Mouse (Mus musculus): ENCODE measurements around the gene Pla2g4e. TPM values are rescaled to one million over a fixed set of nuclear protein-coding genes. Genes with fewer than 3 reads are reported as not detected.

The Pla2g4e gene
- total and polyA plus RNA-seq, 3 experiments, result 0.05 TPM; not detected in 2

GRCm38 (mm10) chr2:120284094-120284493 is 39.0 kb upstream of the Pla2g4e start:
- DNase-seq (ENCODE audit: low spot score), result no peak
- no peak for ATAC-seq (ENCODE audit: extremely low read depth, insufficient number of reproducible peaks, low FRiP score, poor library complexity, severe bottlenecking)
- Histone ChIP-seq H3K27me3 (ENCODE audit: insufficient read depth, low read length) (peaks cover 9% of the 10 kb centered on the region), H3K4me1 (ENCODE audit: insufficient read depth, low read depth, low read length) (peaks cover 6% of the 10 kb centered on the region; the same call in 1 of the 2 replicates), H3K9me3 (replicated peaks) (no peaks in the 10 kb centered on the region), H3K4me3 (ENCODE audit: low read depth, low read length) (no peak overlapping the region), H3K36me3 (replicated peaks) (no peaks in the 10 kb centered on the region)
- TF ChIP-seq GATA2 (IDR thresholded peaks at IDR 0.05; ENCODE audit: borderline replicate concordance, low read depth, low read length) (no peak), CTCF (IDR thresholded peaks at IDR 0.05; ENCODE audit: low read depth, low read length) (no peak), POLR2AphosphoS5 (IDR thresholded peaks at IDR 0.05; ENCODE audit: insufficient replicate concordance, low read depth, low read length) (no peak), TAL1 (conservative IDR thresholded peaks at IDR 0.05; ENCODE audit: low read depth, low read length) (no peak), GATA1 (IDR thresholded peaks at IDR 0.05; ENCODE audit: borderline replicate concordance, low read length) (no peak)

DNA sequence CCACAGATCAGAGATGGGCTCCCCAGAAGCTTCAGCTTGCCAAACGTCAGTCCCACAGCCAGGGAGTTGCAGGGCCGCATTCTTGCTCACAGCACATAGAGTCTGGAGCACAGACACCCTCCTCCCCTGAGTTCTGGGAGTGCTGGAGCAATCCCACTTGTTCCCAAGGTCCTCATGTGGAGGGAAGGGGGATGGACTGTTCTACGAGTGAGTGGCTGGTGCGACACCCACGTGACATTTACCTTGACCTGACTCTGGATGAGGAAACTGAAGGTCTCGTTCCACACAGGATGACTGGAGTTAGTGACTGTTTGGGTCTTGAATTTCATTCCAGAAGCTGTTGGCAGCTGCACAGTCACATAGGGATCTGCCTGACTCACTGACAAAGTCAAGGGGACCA is 38.4 kb upstream of the Pla2g4e start:
- Histone ChIP-seq H3K27me3 (ENCODE audit: insufficient read depth, low read length) (peaks cover 9% of the 10 kb centered on the region), H3K36me3 (replicated peaks) (no peaks in the 10 kb centered on the region), H3K4me3 (ENCODE audit: low read depth, low read length) (no peak overlapping the region), H3K9me3 (replicated peaks) (no peaks in the 10 kb centered on the region), H3K4me1 (ENCODE audit: insufficient read depth, low read depth, low read length) (peaks cover 6% of the 10 kb centered on the region; the same call in 1 of the 2 replicates)
- DNase-seq (ENCODE audit: low spot score) (no peak), ATAC-seq (ENCODE audit: extremely low read depth, insufficient number of reproducible peaks, low FRiP score, poor library complexity, severe bottlenecking) (no peak)
- TF ChIP-seq TAL1 (conservative IDR thresholded peaks at IDR 0.05; ENCODE audit: low read depth, low read length), result no peak
- TF ChIP-seq CTCF (IDR thresholded peaks at IDR 0.05; ENCODE audit: low read depth, low read length), result no peak

- H3K4me3 ChIP-seq (ENCODE audit: low read depth, low read length), result no peak overlapping the region
- H3K27me3 ChIP-seq (ENCODE audit: insufficient read depth, low read length), result peaks cover 13% of the 10 kb centered on the region; the same call in 1 of the 2 replicates
- ATAC-seq (ENCODE audit: extremely low read depth, insufficient number of reproducible peaks, low FRiP score, poor library complexity, severe bottlenecking) (no peak), DNase-seq (ENCODE audit: low spot score) (no peak)
- no peaks in the 10 kb centered on the region for H3K9me3 ChIP-seq (replicated peaks)
- peaks cover 6% of the 10 kb centered on the region; the same call in 1 of the 2 replicates for H3K4me1 ChIP-seq (ENCODE audit: insufficient read depth, low read depth, low read length)
- no peaks in the 10 kb centered on the region for H3K36me3 ChIP-seq (replicated peaks)
- TF ChIP-seq GATA2 (IDR thresholded peaks at IDR 0.05; ENCODE audit: borderline replicate concordance, low read depth, low read length) (no peak), CTCF (IDR thresholded peaks at IDR 0.05; ENCODE audit: low read depth, low read length) (no peak), GATA1 (IDR thresholded peaks at IDR 0.05; ENCODE audit: borderline replicate concordance, low read length) (no peak), POLR2AphosphoS5 (IDR thresholded peaks at IDR 0.05; ENCODE audit: insufficient replicate concordance, low read depth, low read length) (no peak), TAL1 (conservative IDR thresholded peaks at IDR 0.05; ENCODE audit: low read depth, low read length) (no peak)
Observed at GRCm38 (mm10) chr2:120281221-120281620, 36.1 kb upstream of the Pla2g4e start.

- Histone ChIP-seq H3K4me1 (ENCODE audit: insufficient read depth, low read depth, low read length) (peaks cover 6% of the 10 kb centered on the region; the same call in 1 of the 2 replicates), H3K36me3 (replicated peaks) (no peaks in the 10 kb centered on the region), H3K9me3 (replicated peaks) (no peaks in the 10 kb centered on the region), H3K27me3 (ENCODE audit: insufficient read depth, low read length) (peaks cover 17% of the 10 kb centered on the region), H3K4me3 (ENCODE audit: low read depth, low read length) (no peak overlapping the region)
- DNase-seq (ENCODE audit: low spot score) (peak; percentile 34), ATAC-seq (ENCODE audit: extremely low read depth, insufficient number of reproducible peaks, low FRiP score, poor library complexity, severe bottlenecking) (no peak; the same call in 1 of the 2 replicates)
- TF ChIP-seq CTCF (IDR thresholded peaks at IDR 0.05; ENCODE audit: low read depth, low read length) (peak; percentile 79), POLR2AphosphoS5 (IDR thresholded peaks at IDR 0.05; ENCODE audit: insufficient replicate concordance, low read depth, low read length) (no peak), TAL1 (conservative IDR thresholded peaks at IDR 0.05; ENCODE audit: low read depth, low read length) (no peak)
Observed at GRCm38 (mm10) chr2:120279961-120280360, 34.8 kb upstream of the Pla2g4e start.

- Histone ChIP-seq H3K4me3 (ENCODE audit: low read depth, low read length) (no peak overlapping the region), H3K36me3 (replicated peaks) (no peaks in the 10 kb centered on the region), H3K9me3 (replicated peaks) (no peaks in the 10 kb centered on the region), H3K4me1 (ENCODE audit: insufficient read depth, low read depth, low read length) (peaks cover 6% of the 10 kb centered on the region; the same call in 1 of the 2 replicates), H3K27me3 (ENCODE audit: insufficient read depth, low read length) (peaks cover 18% of the 10 kb centered on the region)
- DNase-seq (ENCODE audit: low spot score) (no peak), ATAC-seq (ENCODE audit: extremely low read depth, insufficient number of reproducible peaks, low FRiP score, poor library complexity, severe bottlenecking) (no peak)
- TF ChIP-seq CTCF (IDR thresholded peaks at IDR 0.05; ENCODE audit: low read depth, low read length), result no peak
- TF ChIP-seq POLR2AphosphoS5 (IDR thresholded peaks at IDR 0.05; ENCODE audit: insufficient replicate concordance, low read depth, low read length), result no peak
- TF ChIP-seq GATA2 (IDR thresholded peaks at IDR 0.05; ENCODE audit: borderline replicate concordance, low read depth, low read length), result no peak
- no peak for TF ChIP-seq TAL1 (conservative IDR thresholded peaks at IDR 0.05; ENCODE audit: low read depth, low read length)
Observed at GRCm38 (mm10) chr2:120276951-120277350, 31.8 kb upstream of the Pla2g4e start.

GRCm38 (mm10) chr2:120268635-120269034 is 23.5 kb upstream of the Pla2g4e start:
- Histone ChIP-seq H3K36me3 (replicated peaks) (no peaks in the 10 kb centered on the region), H3K4me3 (ENCODE audit: low read depth, low read length) (no peak overlapping the region), H3K4me1 (ENCODE audit: insufficient read depth, low read depth, low read length) (no peaks in the 10 kb centered on the region), H3K27me3 (ENCODE audit: insufficient read depth, low read length) (peaks cover 23% of the 10 kb centered on the region), H3K9me3 (replicated peaks) (no peaks in the 10 kb centered on the region)
- ATAC-seq (ENCODE audit: extremely low read depth, insufficient number of reproducible peaks, low FRiP score, poor library complexity, severe bottlenecking) (no peak), DNase-seq (ENCODE audit: low spot score) (no peak)
- TF ChIP-seq GATA2 (IDR thresholded peaks at IDR 0.05; ENCODE audit: borderline replicate concordance, low read depth, low read length), result no peak
- TF ChIP-seq POLR2AphosphoS5 (IDR thresholded peaks at IDR 0.05; ENCODE audit: insufficient replicate concordance, low read depth, low read length), result no peak

DNA sequence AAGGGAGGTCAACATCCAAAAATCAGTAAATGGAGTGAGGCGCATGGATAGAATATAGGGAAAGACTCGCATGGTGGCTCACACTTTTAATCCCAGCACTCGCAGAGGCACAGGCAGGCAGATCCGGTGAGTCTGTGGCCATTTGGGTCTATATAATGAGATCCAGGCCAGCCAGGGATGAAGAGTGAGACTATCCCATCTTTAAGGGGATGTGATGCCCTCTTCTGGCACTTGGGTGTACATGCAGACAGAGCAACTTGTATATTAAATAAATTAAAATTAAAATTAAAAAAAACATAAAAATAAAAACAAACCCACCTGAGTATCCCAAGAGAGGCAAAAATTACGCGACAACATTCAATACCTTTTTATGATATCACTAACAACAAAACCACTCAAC is 20.4 kb upstream of the Pla2g4e start:
- DNase-seq (ENCODE audit: low spot score) (no peak), ATAC-seq (ENCODE audit: extremely low read depth, insufficient number of reproducible peaks, low FRiP score, poor library complexity, severe bottlenecking) (no peak)
- Histone ChIP-seq H3K4me1 (ENCODE audit: insufficient read depth, low read depth, low read length) (no peaks in the 10 kb centered on the region), H3K4me3 (ENCODE audit: low read depth, low read length) (no peak overlapping the region), H3K9me3 (replicated peaks) (no peaks in the 10 kb centered on the region), H3K27me3 (ENCODE audit: insufficient read depth, low read length) (peaks cover 22% of the 10 kb centered on the region), H3K36me3 (replicated peaks) (no peaks in the 10 kb centered on the region)
- no peak for TF ChIP-seq GATA1 (IDR thresholded peaks at IDR 0.05; ENCODE audit: borderline replicate concordance, low read length)
- no peak for TF ChIP-seq POLR2AphosphoS5 (IDR thresholded peaks at IDR 0.05; ENCODE audit: insufficient replicate concordance, low read depth, low read length)
- TF ChIP-seq GATA2 (IDR thresholded peaks at IDR 0.05; ENCODE audit: borderline replicate concordance, low read depth, low read length), result no peak
- no peak for TF ChIP-seq TAL1 (conservative IDR thresholded peaks at IDR 0.05; ENCODE audit: low read depth, low read length)
- TF ChIP-seq CTCF (IDR thresholded peaks at IDR 0.05; ENCODE audit: low read depth, low read length), result no peak
